Mouse (Mus musculus): Measurements from ENCODE around the gene Otoa.

Otoa gene

GRCm38 (mm10) chr7:121081350-121081749, at the start of gene Otoa:
TSS of gene Otoa (plus strand) at chr7:121081650.
- in situ Hi-C loops (cut with MboI, MseI), result no loop called here

- in situ Hi-C loops (cut with MboI, MseI), result loop anchor here (10.0 kb wide), 1 partner anchor 189 kb away; the partner anchor contains the start of gene Eef2k
These were observed 47.4 kb upstream of the Otoa start, which contains the start of gene Mettl9 for GRCm38 (mm10) chr7:121033856-121034652. TSS of gene Mettl9 (plus strand) at chr7:121034445.

GRCm38 (mm10) chr7:121034701-121035141, 46.7 kb upstream of the Otoa start:
- in situ Hi-C loops (cut with MboI, MseI), result loop anchor here (10.0 kb wide), 1 partner anchor 190 kb away; the partner anchor contains the start of gene Eef2k

- in situ Hi-C loops (cut with MboI, MseI), result loop anchor here (10.0 kb wide), 1 partner anchor 190 kb away; the partner anchor contains the start of gene Eef2k
These were observed 46.2 kb upstream of the Otoa start for GRCm38 (mm10) chr7:121035161-121035721.

- in situ Hi-C loops (cut with MboI, MseI), result no loop called here
These were observed 40.9 kb upstream of the Otoa start for GRCm38 (mm10) chr7:121040595-121040994.

GRCm38 (mm10) chr7:121041989-121042388, 39.5 kb upstream of the Otoa start:
- in situ Hi-C loops (cut with MboI, MseI), result no loop called here

GRCm38 (mm10) chr7:121043004-121043403, 38.4 kb upstream of the Otoa start:
- in situ Hi-C loops (cut with MboI, MseI), result no loop called here

GRCm38 (mm10) chr7:121043510-121043909, 37.9 kb upstream of the Otoa start:
- in situ Hi-C loops (cut with MboI, MseI), result no loop called here

GRCm38 (mm10) chr7:121044251-121044650, 37.2 kb upstream of the Otoa start:
- in situ Hi-C loops (cut with MboI, MseI), result no loop called here

GRCm38 (mm10) chr7:121045671-121046453, 35.6 kb upstream of the Otoa start:
- in situ Hi-C loops (cut with MboI, MseI), result no loop called here

- in situ Hi-C loops (cut with MboI, MseI), result no loop called here
These were observed 33.8 kb upstream of the Otoa start for GRCm38 (mm10) chr7:121047624-121048023.

- in situ Hi-C loops (cut with MboI, MseI), result no loop called here
These were observed 28.4 kb upstream of the Otoa start for GRCm38 (mm10) chr7:121053071-121053470.

- in situ Hi-C loops (cut with MboI, MseI), result no loop called here
These were observed 21.8 kb upstream of the Otoa start for GRCm38 (mm10) chr7:121059477-121060218.

- in situ Hi-C loops (cut with MboI, MseI), result no loop called here
These were observed 17.1 kb upstream of the Otoa start for GRCm38 (mm10) chr7:121064309-121064708.

GRCm38 (mm10) chr7:121071276-121071675, 10.2 kb upstream of the Otoa start:
- in situ Hi-C loops (cut with MboI, MseI), result no loop called here

GRCm38 (mm10) chr7:121072506-121072905, 8.9 kb upstream of the Otoa start:
- in situ Hi-C loops (cut with MboI, MseI), result no loop called here

- in situ Hi-C loops (cut with MboI, MseI), result no loop called here
These were observed 7.2 kb upstream of the Otoa start, which contains the start of gene Igsf6 for GRCm38 (mm10) chr7:121074281-121074680. TSS of gene Igsf6 (minus strand) at chr7:121074572.

GRCm38 (mm10) chr7:121074801-121075400, 6.5 kb upstream of the Otoa start:
- in situ Hi-C loops (cut with MboI, MseI), result no loop called here

- in situ Hi-C loops (cut with MboI, MseI), result no loop called here
These were observed 6.0 kb upstream of the Otoa start for GRCm38 (mm10) chr7:121075416-121075815.

- in situ Hi-C loops (cut with MboI, MseI), result no loop called here
These were observed 4.1 kb upstream of the Otoa start for GRCm38 (mm10) chr7:121077311-121077710.

GRCm38 (mm10) chr7:121077829-121078228, 3.6 kb upstream of the Otoa start:
- in situ Hi-C loops (cut with MboI, MseI), result no loop called here
